Mouse (Mus musculus) CD4-positive, CD25-positive, alpha-beta regulatory T cell (primary cell): ENCODE data around the gene Thegl. TPM values are rescaled to one million over a fixed set of nuclear protein-coding genes. Genes with fewer than 3 reads are reported as not detected.

Source experiments
- polyA plus RNA-seq: library from polyadenylated mRNA; unstranded; fragments of 100-300 nt; shearing (Covaris generic); gene quantifications from one replicate; pipeline ENCODE4 v1.2.1, GENCODE M21; 2017

Gene Thegl
- polyA plus RNA-seq = not detected

DNA sequence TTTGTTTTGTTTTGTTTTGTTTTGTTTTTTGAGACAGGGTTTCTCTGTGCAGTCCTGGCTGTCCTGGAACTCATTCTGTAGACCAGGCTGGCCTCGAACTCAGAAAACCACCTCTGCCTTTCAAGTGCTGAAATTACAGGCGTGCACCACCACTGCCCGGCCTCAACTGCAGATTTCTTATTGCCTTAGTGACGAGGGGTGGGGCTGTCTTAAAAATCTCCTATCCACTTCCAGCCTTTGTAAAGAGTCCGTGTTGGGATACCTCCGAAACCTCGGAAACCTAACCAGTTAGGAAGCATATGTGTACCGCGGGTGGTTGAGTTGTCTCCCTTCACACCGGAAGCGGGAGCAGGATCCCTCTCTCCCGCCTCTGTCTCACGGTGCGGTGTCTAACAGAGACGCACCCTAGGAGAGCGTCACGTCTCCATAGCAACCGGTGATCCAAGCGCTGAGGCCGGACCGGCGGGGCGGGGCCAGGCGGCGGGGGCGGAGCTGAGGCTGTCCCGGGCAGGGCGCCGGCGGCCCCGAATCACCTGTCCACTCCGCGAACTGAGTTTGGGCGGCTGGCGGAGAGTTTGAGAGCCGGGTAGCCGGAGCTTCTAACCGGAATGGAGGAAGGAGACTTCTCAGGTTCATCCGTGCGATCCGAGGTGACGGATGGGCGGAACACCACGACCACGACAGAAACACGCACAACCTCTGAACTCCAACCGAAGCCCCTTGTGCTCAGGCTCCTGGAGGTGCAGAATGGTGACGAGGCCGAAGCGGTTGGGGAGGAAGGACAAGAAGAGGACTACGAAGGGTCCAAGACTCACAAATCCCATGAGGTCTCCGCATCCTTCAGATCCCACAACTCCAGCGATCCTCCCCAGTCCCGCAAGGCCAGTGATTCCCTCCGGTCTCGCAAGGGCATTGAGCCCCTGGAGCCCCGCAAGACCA lies at the start of gene Thegl:
TSS of gene Thegl (plus strand) at position 480 of the 939 bp plus-strand sequence.

DNA sequence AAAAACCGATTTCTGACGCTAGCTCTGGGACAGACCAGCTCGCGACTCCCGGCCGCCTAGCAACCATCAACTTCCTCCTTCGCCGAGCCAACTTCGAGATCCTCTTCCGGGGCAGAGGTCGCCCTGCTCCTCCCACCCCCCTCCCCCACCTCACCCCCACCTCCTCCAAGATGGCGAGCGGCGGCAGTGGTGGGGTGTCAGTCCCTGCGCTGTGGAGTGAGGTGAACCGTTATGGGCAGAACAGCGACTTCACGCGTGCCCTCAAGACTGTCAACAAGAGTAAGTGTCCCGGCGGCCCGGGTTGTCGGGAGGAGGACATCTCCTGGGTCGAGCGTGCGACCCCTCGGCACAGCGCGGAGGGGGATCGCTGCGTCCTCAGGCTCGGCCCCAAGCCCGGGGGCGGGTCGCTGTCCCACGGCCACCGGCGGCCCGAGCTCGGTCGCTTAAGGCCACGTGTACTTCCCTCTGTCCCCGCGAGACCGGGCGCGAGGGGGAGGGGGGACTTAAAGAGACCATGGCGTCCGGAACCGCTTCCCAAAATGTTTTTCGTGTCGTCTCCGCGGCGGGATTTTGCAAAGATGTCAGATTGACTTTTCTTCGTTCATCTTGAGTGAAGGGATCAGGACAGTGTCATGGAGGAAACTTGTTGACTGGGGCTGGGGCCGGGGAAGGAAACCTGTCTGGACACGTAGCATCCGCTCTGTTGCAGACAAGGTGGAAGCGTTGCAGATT lies 41.1 kb upstream of the Thegl start, which contains the start of gene Srp72:
TSS of gene Srp72 (plus strand) at position 130 of the 732 bp plus-strand sequence.

GRCm38 (mm10) chr5:77004051-77004821 lies 11.6 kb upstream of the Thegl start, which contains the start of gene Arl9:
Gene Arl9, plus strand, starts transcription at chr5:77004055.

Other genes starting within 250 kb of the Thegl start
- gene Aasdh, start 110.5 kb upstream of the Thegl start, polyA plus RNA-seq = 23.4 TPM
- 124 TPM for gene Paics, start 64.7 kb upstream of the Thegl start, polyA plus RNA-seq
- gene Ppat, start 64.4 kb upstream of the Thegl start, polyA plus RNA-seq = 40.4 TPM
- 85.9 TPM for gene Srp72, start 41.3 kb upstream of the Thegl start, polyA plus RNA-seq
- gene Arl9, start 12.0 kb upstream of the Thegl start, polyA plus RNA-seq = not detected
- gene Hopx, start 99.1 kb downstream of the Thegl start, polyA plus RNA-seq = 305 TPM
- not detected for gene Spink2, start 195.4 kb downstream of the Thegl start, polyA plus RNA-seq
- 29.1 TPM for gene Rest, start 249.5 kb downstream of the Thegl start, polyA plus RNA-seq